Mouse (Mus musculus) myocyte (in vitro differentiated cells): ENCODE measurements around the gene Tmx4. TPM values are rescaled to one million over a fixed set of nuclear protein-coding genes. Genes with fewer than 3 reads are reported as not detected.

Experiments
- H3K27me3 ChIP-seq: one replicate; pipeline ENCODE4 v1.6.1; 2011; ENCODE audit not compliant: control insufficient read depth, insufficient read depth, insufficient read length
- H3K36me3 ChIP-seq: one replicate; pipeline ENCODE4 v1.6.1; 2011; ENCODE audit not compliant: control insufficient read depth, insufficient read depth
- H3K4me2 ChIP-seq: one replicate; pipeline ENCODE4 v1.6.1; 2011; ENCODE audit warnings: low read depth, control low read depth
- H3K4me3 ChIP-seq: one replicate; pipeline ENCODE4 v1.5.1; 2011; ENCODE audit warnings: mild to moderate bottlenecking, control low read depth, moderate library complexity
- H3K79me2 ChIP-seq: one replicate; pipeline ENCODE4 v1.6.1; 2011; ENCODE audit not compliant: control insufficient read depth, insufficient read depth
- H3ac ChIP-seq: one replicate; pipeline ENCODE4 v1.6.1; 2011; ENCODE audit not compliant: control insufficient read depth, insufficient read length
- CEBPB ChIP-seq: IDR thresholded peaks from 2 replicates; pipeline ENCODE4 v1.6.1; 2011; ENCODE audit warnings: mild to moderate bottlenecking, moderate library complexity; ENCODE audit not compliant: poor library complexity, insufficient read depth, severe bottlenecking
- E2F4 ChIP-seq: IDR thresholded peaks from one replicate; pipeline ENCODE4 v1.6.1; 2011; ENCODE audit warnings: mild to moderate bottlenecking, control low read depth, moderate library complexity; ENCODE audit not compliant: insufficient read depth
- MAX ChIP-seq: IDR thresholded peaks from one replicate; pipeline ENCODE4 v1.6.1; 2011; ENCODE audit warnings: low read depth, mild to moderate bottlenecking, control low read depth
- MYOD1 ChIP-seq, 3 experiments: IDR thresholded peaks; one replicate each; pipeline ENCODE4 v1.6.1; 2011; ENCODE audit warnings: control low read depth in 2 of 3, low read depth in 2 of 3, mild to moderate bottlenecking in 2 of 3, moderate library complexity in 1 of 3; ENCODE audit not compliant: insufficient read length in 2 of 3, control insufficient read depth in 1 of 3
- MYOG ChIP-seq, 3 experiments: IDR thresholded peaks; one replicate each; pipeline ENCODE4 v1.6.1; 2011; ENCODE audit warnings: control low read depth in 2 of 3, low read depth in 2 of 3, mild to moderate bottlenecking in 2 of 3; ENCODE audit not compliant: insufficient read length in 2 of 3, control insufficient read depth in 1 of 3, insufficient read depth in 1 of 3
- POLR2A ChIP-seq: IDR thresholded peaks from one replicate; pipeline ENCODE4 v1.6.1; 2011; ENCODE audit warnings: low read depth, mild to moderate bottlenecking, control low read depth, moderate library complexity; ENCODE audit not compliant: insufficient read length
- POLR2AphosphoS2 ChIP-seq: IDR thresholded peaks from one replicate; pipeline ENCODE4 v1.6.1; 2011; ENCODE audit warnings: low read depth, control low read depth; ENCODE audit not compliant: insufficient read length
- REST ChIP-seq: IDR thresholded peaks from one replicate; pipeline ENCODE4 v1.6.1; 2011; ENCODE audit warnings: mild to moderate bottlenecking, control low read depth, moderate library complexity; ENCODE audit not compliant: insufficient read depth, insufficient read length
- SRF ChIP-seq: IDR thresholded peaks from one replicate; pipeline ENCODE4 v1.6.1; 2011; ENCODE audit warnings: low read depth; ENCODE audit not compliant: control insufficient read depth, insufficient read length
- TCF12 ChIP-seq: IDR thresholded peaks from one replicate; pipeline ENCODE4 v1.6.1; 2011; ENCODE audit warnings: mild to moderate bottlenecking, control low read depth; ENCODE audit not compliant: poor library complexity, insufficient read depth, severe bottlenecking
- TCF3 ChIP-seq: IDR thresholded peaks from one replicate; pipeline ENCODE4 v1.6.1; 2011; ENCODE audit warnings: low read depth, control low read depth; ENCODE audit not compliant: insufficient read length
- USF1 ChIP-seq: IDR thresholded peaks from one replicate; pipeline ENCODE4 v1.6.1; 2011; ENCODE audit warnings: low read depth, mild to moderate bottlenecking, control low read depth, moderate library complexity
- polyA plus RNA-seq: library from polyadenylated mRNA; unstranded; fragments of >200 nt; fragmentation: generic; extraction: Trizol; gene quantifications from one replicate; pipeline ENCODE4 v1.2.1, GENCODE M21; 2012; ENCODE audit warnings: missing spikeins

Tmx4 gene
- polyA plus RNA-seq, 1 experiment, result 9.5 TPM

DNA sequence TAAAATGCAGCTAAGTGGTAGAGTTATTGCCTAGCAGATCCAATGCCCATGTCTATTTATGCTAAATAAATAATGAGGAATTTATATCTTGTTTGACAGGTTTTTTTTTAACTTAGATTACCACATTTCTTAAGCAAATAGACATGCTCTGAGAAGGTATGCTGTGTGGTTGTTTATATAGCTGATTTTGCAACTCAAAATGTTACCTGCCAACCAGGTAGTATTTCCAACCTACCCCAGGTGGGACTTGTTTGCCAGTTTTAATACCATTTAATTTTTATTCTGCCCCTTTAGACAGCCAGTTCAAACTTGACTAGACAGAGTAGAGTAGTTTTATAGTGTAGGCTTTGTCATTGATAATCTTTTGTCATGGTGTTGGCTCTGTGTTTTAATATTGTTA, 10.7 kb upstream of the Tmx4 start:
- TF ChIP-seq USF1, result no peak
- TF ChIP-seq MAX, result no peak
- TF ChIP-seq E2F4, result no peak
- TF ChIP-seq CEBPB, result no peak
- TF ChIP-seq TCF12, result no peak
- TF ChIP-seq TCF3, result no peak
- no peaks in the 10 kb centered on the region for H3K79me2 ChIP-seq
- no peaks in the 10 kb centered on the region for H3K27me3 ChIP-seq
- no peak overlapping the region for H3K4me2 ChIP-seq
- no peaks in the 10 kb centered on the region for H3K36me3 ChIP-seq
- H3ac ChIP-seq, result no peak overlapping the region
- H3K4me3 ChIP-seq, result no peak overlapping the region

DNA sequence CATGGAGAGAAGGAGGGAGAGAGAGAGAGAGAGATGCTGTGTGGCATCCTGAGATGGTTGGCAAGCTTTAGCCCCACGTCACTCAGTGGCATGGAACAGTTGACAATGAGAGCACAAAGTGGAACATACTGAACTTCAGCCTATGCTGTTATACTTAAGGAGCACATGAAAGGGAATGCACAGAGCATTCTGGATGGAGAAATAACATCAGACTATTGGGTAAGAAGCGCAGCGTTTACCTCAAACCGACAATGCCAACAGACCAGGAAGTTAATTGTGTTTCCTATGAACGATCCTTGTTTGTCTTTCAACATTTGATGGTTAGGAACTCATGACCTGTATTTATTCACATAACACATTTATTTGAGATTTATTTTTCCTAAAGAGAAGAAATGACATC, 8.8 kb upstream of the Tmx4 start:
- no peak for TF ChIP-seq CEBPB
- no peak for TF ChIP-seq SRF
- no peak for TF ChIP-seq TCF12
- TF ChIP-seq POLR2A, result no peak
- TF ChIP-seq REST, result no peak
- no peak for TF ChIP-seq MYOD1 (IDR thresholded peaks at IDR 0.05; ENCODE audit: control insufficient read depth in 1 of 3, insufficient read length in 2 of 3, low read depth in 2 of 3)
- TF ChIP-seq POLR2AphosphoS2, result no peak
- no peak for TF ChIP-seq MAX
- TF ChIP-seq TCF3, result no peak
- TF ChIP-seq USF1, result no peak
- Histone ChIP-seq H3K4me3 (no peak overlapping the region), H3K4me2 (no peak overlapping the region), H3ac (no peak overlapping the region), H3K79me2 (no peaks in the 10 kb centered on the region), H3K36me3 (no peaks in the 10 kb centered on the region), H3K27me3 (no peaks in the 10 kb centered on the region)

DNA sequence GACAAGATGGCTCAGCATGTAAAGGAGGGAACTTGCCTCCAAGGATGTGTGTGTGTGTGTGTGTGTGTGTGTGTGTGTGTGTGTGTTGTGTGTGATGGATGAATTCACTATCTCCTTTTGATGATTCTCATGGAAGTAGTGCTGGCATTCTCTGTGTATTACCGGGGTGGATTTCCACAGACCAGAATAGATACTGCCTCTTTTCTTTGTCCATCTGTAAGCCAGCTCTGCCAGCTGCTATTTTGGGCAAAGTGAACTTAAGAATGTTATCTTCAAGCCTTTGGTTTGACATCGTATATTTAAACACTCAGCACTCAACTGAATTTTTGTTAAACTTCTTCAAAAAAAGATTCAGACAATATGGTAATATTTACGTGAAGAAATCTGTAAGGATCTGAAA, 5.1 kb upstream of the Tmx4 start:
- Histone ChIP-seq H3K36me3 (no peaks in the 10 kb centered on the region), H3K27me3 (no peaks in the 10 kb centered on the region), H3ac (no peak overlapping the region), H3K4me2 (no peak overlapping the region), H3K79me2 (no peaks in the 10 kb centered on the region), H3K4me3 (no peak overlapping the region)
- TF ChIP-seq TCF12 (no peak), POLR2A (no peak), MYOG (IDR thresholded peaks at IDR 0.05; ENCODE audit: control insufficient read depth in 1 of 3, insufficient read depth in 1 of 3, insufficient read length in 2 of 3, low read depth in 2 of 3) (no peak), SRF (no peak), MAX (no peak), USF1 (no peak), MYOD1 (IDR thresholded peaks at IDR 0.05; ENCODE audit: control insufficient read depth in 1 of 3, insufficient read length in 2 of 3, low read depth in 2 of 3) (no peak), TCF3 (no peak), POLR2AphosphoS2 (no peak), E2F4 (no peak), REST (no peak), CEBPB (no peak)

DNA sequence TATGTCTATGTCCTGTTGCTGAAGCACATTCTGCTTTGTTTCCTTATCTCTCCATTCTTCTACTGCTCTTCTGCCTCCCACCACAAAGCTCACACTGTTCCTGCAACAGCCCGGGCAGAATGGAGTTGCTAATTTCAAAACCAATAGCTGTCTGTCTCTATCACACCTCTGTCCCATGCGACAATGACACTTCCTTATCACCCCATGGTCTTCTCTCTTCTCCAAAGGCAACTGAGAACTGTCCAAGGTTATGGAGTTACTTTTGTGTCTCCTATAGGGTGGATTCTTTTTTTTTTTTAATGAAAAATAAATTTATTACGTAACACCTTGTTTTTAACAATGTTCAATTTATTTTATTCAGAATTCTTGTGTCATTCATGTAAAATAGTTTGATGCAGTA, 1.8 kb upstream of the Tmx4 start:
- H3K4me3 ChIP-seq, result no peak overlapping the region
- peaks cover 20% of the 10 kb centered on the region for H3K79me2 ChIP-seq
- no peak overlapping the region for H3ac ChIP-seq
- no peak overlapping the region for H3K4me2 ChIP-seq
- H3K36me3 ChIP-seq, result no peaks in the 10 kb centered on the region
- TF ChIP-seq MAX (no peak), MYOG (IDR thresholded peaks at IDR 0.05; ENCODE audit: control insufficient read depth in 1 of 3, insufficient read depth in 1 of 3, insufficient read length in 2 of 3, low read depth in 2 of 3) (no peak), SRF (no peak), POLR2AphosphoS2 (no peak), E2F4 (no peak), CEBPB (no peak), REST (no peak)
- H3K27me3 ChIP-seq, result no peaks in the 10 kb centered on the region

DNA sequence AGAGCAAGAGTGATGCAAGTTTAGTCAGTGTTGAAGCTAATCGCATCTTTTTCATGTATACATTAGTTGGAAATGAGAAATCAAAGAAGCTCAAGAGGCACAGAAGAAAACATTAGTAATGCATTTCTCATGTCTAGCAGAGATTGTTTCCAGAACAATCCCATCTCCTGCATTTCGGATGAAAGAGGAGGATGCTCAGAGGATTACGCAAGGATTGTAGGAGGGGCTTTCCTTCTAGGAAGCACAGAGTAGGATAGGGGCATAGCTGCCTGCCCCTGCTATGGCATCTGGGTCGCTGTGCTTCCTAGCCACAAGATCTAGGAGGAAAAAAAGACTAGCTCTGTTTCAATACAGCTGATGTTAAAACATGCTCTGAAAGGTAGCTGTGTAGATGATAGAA, 1.2 kb upstream of the Tmx4 start:
- no peak overlapping the region for H3K4me2 ChIP-seq
- TF ChIP-seq MAX (no peak), TCF12 (no peak), CEBPB (no peak), MYOG (IDR thresholded peaks at IDR 0.05; ENCODE audit: control insufficient read depth in 1 of 3, insufficient read depth in 1 of 3, insufficient read length in 2 of 3, low read depth in 2 of 3) (no peak), TCF3 (no peak), POLR2A (no peak), MYOD1 (IDR thresholded peaks at IDR 0.05; ENCODE audit: control insufficient read depth in 1 of 3, insufficient read length in 2 of 3, low read depth in 2 of 3) (no peak), E2F4 (no peak), POLR2AphosphoS2 (no peak), REST (no peak), SRF (no peak), USF1 (no peak)
- H3K36me3 ChIP-seq, result no peaks in the 10 kb centered on the region

More for the DNA sequence above, 1.2 kb upstream of the Tmx4 start:
- no peak overlapping the region for H3K4me3 ChIP-seq
- H3ac ChIP-seq, result no peak overlapping the region
- H3K27me3 ChIP-seq, result no peaks in the 10 kb centered on the region
- H3K79me2 ChIP-seq, result peaks cover 20% of the 10 kb centered on the region
